Mouse (Mus musculus) embryo, embryonic 9.5 days (tissue): ENCODE measurements around the gene Grm6.

Source experiments
- DNase-seq: peaks from one replicate; pipeline ENCODE4 v3.0.0-alpha.2; 2017; ENCODE audit errors: extremely low spot score

The Grm6 gene

GRCm38 (mm10) chr11:50850177-50850735, at the start of gene Grm6:
TSS of gene Grm6 (plus strand) at chr11:50850685.
- no peak for DNase-seq

GRCm38 (mm10) chr11:50814233-50814632, 36.3 kb upstream of the Grm6 start:
- no peak for DNase-seq

- no peak for DNase-seq
These were observed 24.3 kb upstream of the Grm6 start for GRCm38 (mm10) chr11:50826214-50826613.

- DNase-seq, result peak; percentile 91
These were observed 23.2 kb upstream of the Grm6 start, which contains the start of gene Zfp354c for GRCm38 (mm10) chr11:50827010-50827953. TSS of gene Zfp354c (minus strand) at chr11:50827724.

DNA sequence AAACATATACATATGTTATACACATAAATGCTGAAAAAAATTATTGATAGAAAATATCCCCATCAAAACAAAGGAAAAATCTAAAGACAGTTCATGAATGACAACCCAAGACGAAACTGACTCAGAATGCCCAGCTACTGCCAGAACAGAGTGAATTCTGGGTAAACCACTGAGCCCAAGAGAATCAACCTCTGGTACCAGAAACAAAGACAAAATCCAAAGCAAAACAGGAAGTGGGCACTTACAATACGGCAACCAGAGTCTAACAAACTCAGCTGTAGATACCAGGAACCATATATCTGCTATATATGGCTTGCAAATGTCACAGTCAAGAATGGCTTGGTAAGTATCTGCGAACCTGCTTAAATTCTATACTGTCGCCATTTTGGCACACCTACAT, 14.8 kb upstream of the Grm6 start:
- DNase-seq, result no peak

GRCm38 (mm10) chr11:50841023-50841735, 9.3 kb upstream of the Grm6 start, which contains the start of gene Zfp879:
TSS of gene Zfp879 (minus strand) at chr11:50841552.
- DNase-seq, result peak; percentile 88

DNA sequence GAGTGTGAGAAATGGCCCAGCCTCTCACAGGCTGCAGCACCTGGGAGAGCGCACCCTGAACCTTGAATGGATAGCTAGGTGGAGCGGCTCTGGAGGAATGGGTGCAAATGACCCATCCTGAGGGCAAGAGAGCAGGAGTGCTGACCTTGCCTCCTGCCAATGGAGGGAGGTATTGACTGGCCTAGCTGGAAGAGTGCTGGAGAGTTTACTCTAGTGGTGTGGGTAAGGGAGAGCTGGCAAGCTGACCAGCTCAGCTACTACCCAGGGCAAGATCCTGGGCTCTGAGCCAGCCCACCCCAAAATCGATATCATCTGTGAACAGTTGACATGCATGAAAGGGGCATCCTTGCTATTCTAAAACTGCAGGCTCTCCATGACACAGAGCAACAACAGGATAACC, 4.5 kb upstream of the Grm6 start:
- no peak for DNase-seq

GRCm38 (mm10) chr11:50847047-50847446, 3.4 kb upstream of the Grm6 start:
- DNase-seq, result no peak

- no peak for DNase-seq
These were observed 1.9 kb upstream of the Grm6 start for GRCm38 (mm10) chr11:50848520-50849137.

DNA sequence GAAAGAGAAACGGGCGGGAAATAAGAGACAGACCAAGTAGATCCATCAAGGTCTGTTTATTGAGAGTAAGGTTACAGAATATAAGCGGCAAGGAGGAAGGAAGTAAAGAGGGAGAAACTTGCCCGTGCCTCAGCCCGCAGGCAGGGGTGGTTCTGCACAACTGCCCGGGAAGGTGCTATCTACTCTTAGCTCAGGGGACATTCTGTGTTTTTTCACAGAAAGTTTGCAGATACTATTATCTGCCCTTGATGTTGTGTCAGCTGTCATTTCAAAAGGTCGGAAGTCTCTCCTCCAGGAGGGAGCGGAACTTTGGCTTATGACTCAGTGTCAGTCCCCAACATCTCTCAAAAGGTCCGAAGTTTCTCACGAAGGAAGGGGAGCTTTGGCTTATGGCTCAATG, 1.2 kb upstream of the Grm6 start:
- DNase-seq, result no peak

GRCm38 (mm10) chr11:50850989-50851601, 610 bp downstream of the Grm6 start:
- DNase-seq, result peak; percentile 27

GRCm38 (mm10) chr11:50878641-50879040, 28.2 kb downstream of the Grm6 start:
- DNase-seq, result no peak

DNA sequence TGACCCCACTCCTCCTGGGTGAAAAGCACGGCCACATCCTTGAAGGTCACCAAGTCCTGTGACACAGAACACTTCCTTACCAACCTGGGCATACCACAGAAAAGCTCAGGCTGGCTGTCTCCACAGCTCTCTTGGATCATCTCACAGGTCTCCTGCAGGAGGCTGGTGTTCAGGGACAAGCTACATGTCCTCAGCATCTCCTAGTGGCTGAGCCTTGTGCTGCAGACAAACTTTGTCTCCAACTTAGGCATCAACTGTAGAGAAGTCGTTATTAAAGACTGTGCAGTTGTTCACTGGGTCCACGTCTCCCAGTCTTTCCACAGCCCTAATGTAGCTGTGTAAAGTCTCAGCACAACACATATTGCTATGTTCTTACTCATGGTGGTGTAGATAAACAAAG, 33.3 kb downstream of the Grm6 start:
- DNase-seq, result no peak

GRCm38 (mm10) chr11:50886231-50886932, 35.9 kb downstream of the Grm6 start:
- peak; percentile 3 for DNase-seq

DNA sequence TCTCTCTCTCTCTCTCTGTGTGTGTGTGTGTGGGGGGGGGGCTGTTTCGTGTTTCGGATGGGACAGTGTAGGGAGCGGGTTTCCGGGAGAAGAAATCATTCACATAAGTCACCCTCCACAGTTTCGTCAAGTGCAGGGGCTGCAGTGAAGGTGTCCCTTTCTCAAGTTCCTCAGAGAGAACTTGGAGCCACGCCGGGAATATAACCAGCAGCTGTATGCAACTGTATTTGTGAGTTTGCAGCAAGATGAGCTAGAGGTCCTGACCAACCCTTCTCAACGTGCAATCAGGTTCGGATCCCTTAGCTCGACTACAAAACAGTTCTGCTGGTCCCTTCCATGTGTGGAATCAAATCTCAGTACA, 36.4 kb downstream of the Grm6 start:
- no peak for DNase-seq

GRCm38 (mm10) chr11:50887390-50888128, 37.1 kb downstream of the Grm6 start, which contains the start of gene Zfp454:
TSS of gene Zfp454 (minus strand) at chr11:50887651.
- DNase-seq, result peak; percentile 86

GRCm38 (mm10) chr11:50892441-50892840, 42.0 kb downstream of the Grm6 start:
- no peak for DNase-seq

DNA sequence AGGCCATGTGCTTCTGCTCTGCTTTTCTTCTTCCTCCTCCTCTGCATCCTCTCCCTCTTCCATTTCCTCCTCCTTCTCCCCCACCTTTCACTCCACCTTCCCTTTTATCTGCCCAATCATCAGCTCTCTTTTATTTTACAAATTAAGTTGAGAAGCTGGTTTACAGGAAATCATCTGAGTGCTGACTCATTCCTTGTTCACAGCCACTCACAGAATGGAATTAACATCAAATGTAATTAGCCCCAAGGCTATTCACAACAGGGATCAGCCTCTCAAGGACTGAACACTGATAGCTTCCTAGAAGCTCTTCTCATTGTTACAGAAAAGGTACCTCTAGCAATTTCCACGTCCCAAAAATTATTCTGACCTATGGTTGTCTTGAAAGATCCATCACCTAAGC, 46.9 kb downstream of the Grm6 start:
- DNase-seq, result no peak

DNA sequence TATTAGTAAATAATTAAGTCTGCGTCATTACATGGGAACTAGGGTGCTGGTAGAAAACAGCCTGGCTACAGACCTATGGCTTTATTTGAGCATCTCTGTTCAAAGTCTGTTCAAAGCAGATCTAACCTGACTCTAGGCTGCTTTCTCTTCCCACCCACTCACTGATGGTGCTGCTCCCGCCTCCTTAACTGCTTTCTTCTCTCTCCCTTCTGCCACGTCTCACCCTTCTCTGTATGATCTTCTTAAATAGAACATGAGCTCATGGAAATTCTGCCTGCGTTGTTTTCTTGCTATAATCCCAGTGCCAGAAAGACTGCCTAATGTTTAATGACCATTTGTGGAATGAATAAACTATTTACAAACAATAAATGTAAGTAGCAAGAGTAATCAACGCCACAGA, 57.7 kb downstream of the Grm6 start:
- DNase-seq, result no peak

DNA sequence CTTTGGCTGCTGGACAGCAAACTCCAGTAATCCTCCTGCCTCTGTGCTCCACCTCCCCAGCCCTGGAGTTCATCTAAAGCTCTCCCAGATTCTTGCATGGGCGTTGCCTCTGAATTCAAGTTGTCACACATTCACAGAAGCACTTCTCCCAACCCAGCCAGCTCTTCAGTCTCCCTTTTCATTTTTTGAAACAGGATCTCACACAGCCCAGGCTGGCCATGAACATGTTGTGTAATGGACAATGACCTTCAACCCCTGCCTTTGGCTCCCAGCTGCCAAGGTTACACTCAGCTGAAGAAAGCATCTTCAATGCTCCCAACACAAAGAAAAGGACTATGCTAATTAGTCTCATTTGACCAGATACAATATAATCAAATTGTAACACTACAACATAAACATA, 62.8 kb downstream of the Grm6 start:
- no peak for DNase-seq
